Mouse (Mus musculus): ENCODE measurements around the gene 4933415A04Rik.

DNA sequence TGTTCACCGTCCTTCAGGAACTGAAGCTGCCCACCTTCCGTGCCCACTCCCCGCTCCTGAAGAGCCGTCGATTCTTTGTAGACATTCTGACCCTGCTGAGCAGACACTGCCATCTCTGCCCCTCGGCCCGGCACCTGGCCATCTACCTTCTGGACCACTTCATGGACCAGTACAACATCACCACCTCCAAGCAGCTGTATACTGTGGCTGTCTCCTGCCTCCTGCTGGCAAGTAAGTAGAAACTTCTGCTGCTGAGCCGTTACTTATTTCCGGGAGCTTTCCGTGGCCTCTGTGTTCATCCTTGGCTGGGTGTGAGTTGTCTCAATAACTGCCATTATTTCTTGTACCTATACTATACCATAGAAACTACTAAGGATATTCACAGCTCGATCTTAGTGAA lies 30.3 kb upstream of the 4933415A04Rik start:
- TF ChIP-seq ZC3H11A (IDR thresholded peaks at IDR 0.05; ENCODE audit: borderline replicate concordance, low read depth, low read length) (no peak), CHD2 (IDR thresholded peaks at IDR 0.05; ENCODE audit: low read depth, low read length) (no peak), MAFK (IDR thresholded peaks at IDR 0.05; ENCODE audit: insufficient read depth, low read depth, low read length) (no peak), HCFC1 (IDR thresholded peaks at IDR 0.05; ENCODE audit: borderline replicate concordance, insufficient read depth, low read length) (no peak), ZNF384 (IDR thresholded peaks at IDR 0.05; ENCODE audit: low read depth, low read length) (no peak)
